Mouse (Mus musculus) lung, adult 2 months (tissue): ENCODE results near the gene Ccdc60. TPM values are rescaled to one million over a fixed set of nuclear protein-coding genes. Genes with fewer than 3 reads are reported as not detected.

Experiments used
- DNase-seq: peaks from one replicate; pipeline ENCODE4 v3.0.0; 2022
- H3K4me1 ChIP-seq: fragments of 200-500 bp; 2 replicates; pipeline ENCODE4 v1.6.1; 2011; ENCODE audit warnings: low read length; ENCODE audit not compliant: control insufficient read depth, insufficient read depth
- H3K4me3 ChIP-seq: fragments of 200-500 bp; replicated peaks from 2 replicates; pipeline ENCODE3; 2011; ENCODE audit warnings: low read depth, mild to moderate bottlenecking, control low read depth, low read length; ENCODE audit errors: extremely low read depth
- CTCF ChIP-seq: fragments of 200-500 bp; IDR thresholded peaks from 2 replicates; pipeline ENCODE4 v1.5.1; 2011; ENCODE audit warnings: mild to moderate bottlenecking, low read length, control low read depth; ENCODE audit not compliant: insufficient read depth
- POLR2A ChIP-seq: fragments of 200-500 bp; IDR thresholded peaks from 2 replicates; pipeline ENCODE4 v1.6.1; 2011; ENCODE audit warnings: low read depth, mild to moderate bottlenecking, control low read depth, low read length, borderline replicate concordance; ENCODE audit errors: extremely low read depth
- WGBS: fragments of 180-500 bp; shearing (Covaris S2); methylation state at CpG from one replicate; pipeline ENCODE4 v1.1.7; 2018; 5-methylcytosine and 5-hydroxymethylcytosine counted together
- polyA plus RNA-seq: library from polyadenylated mRNA; depleted of rRNA; stranded (reverse); fragments of >200 nt; gene quantifications from 2 replicates; pipeline ENCODE4 v1.2.3, GENCODE M21; 2012; rRNA removed

The Ccdc60 gene
- polyA plus RNA-seq, 1 experiment: 1.5 TPM

GRCm38 (mm10) chr5:116083081-116083480 lies 205.7 kb downstream of the Ccdc60 start, which contains the start of gene Tmem233:
Tmem233 (minus strand) TSS chr5:116083244.
- 12% methylated on average over 17 of the region's 17 CpGs for WGBS

GRCm38 (mm10) chr5:116082241-116082900 lies 206.4 kb downstream of the Ccdc60 start:
- Histone ChIP-seq H3K4me3 (no peak overlapping the region), H3K4me1 (no peaks in the 10 kb centered on the region)
- DNase-seq: no peak
- WGBS: 36% methylated on average over 17 of the region's 17 CpGs
- TF ChIP-seq POLR2A (no peak), CTCF (no peak)

More at GRCm38 (mm10) chr5:116083081-116083480, 205.7 kb downstream of the Ccdc60 start, which contains the start of gene Tmem233:
- Histone ChIP-seq H3K4me3 (no peak within 1 kb of the TSS), H3K4me1 (no peaks in the 10 kb centered on the region)
- TF ChIP-seq POLR2A (no peak), CTCF (no peak)
- no peak for DNase-seq

GRCm38 (mm10) chr5:116081616-116082015 lies 207.2 kb downstream of the Ccdc60 start:
- TF ChIP-seq CTCF (no peak), POLR2A (no peak)
- 65% methylated on average over 7 of the region's 7 CpGs for WGBS
- Histone ChIP-seq H3K4me1 (no peaks in the 10 kb centered on the region), H3K4me3 (no peak overlapping the region)
- no peak for DNase-seq

GRCm38 (mm10) chr5:116080736-116081135 lies 208.0 kb downstream of the Ccdc60 start:
- 29% methylated on average over 6 of the region's 6 CpGs for whole genome bisulfite sequencing
- no peak for DNase-seq
- TF ChIP-seq POLR2A (no peak), CTCF (no peak)
- no peaks in the 10 kb centered on the region for H3K4me1 ChIP-seq
- no peak overlapping the region for H3K4me3 ChIP-seq

Other genes with a start within 250 kb of the Ccdc60 start
- gene Tmem233, start 205.7 kb downstream of the Ccdc60 start, polyA plus RNA-seq: 0.12 and 0.69 TPM in 2 replicates
- gene Hspb8, start 133.9 kb upstream of the Ccdc60 start, polyA plus RNA-seq: 57.7 and 72.4 TPM in 2 replicates